Mouse (Mus musculus): ENCODE measurements around the gene Adora3. TPM values are rescaled to one million over a fixed set of nuclear protein-coding genes. Genes with fewer than 3 reads are reported as not detected.

Gene Adora3
- polyA plus RNA-seq, 1 experiment from 2014 or later = 0.12 TPM

DNA sequence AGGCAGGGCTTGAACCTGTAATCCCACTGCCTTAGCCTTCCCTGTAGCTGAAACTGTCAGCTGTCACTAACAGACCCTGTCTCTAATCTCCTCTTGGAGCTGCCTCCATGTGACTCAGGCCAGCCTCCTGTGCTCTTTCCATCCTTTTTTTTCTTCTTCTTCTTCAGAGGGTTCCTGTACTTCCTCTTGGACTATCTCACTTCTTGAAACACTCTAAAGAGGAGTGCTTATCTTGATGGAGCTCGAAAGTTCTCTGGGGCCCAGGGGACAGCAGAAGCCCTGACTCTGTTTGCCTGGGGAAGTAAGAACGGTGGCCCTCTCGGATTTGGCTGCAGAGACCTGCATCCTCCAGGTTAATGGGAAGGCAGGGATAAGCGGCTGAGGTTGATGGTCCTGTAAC lies 33.6 kb downstream of the Adora3 start:
- H3K4me3 ChIP-seq (replicated peaks; ENCODE audit: low read depth, low read length) = no peak overlapping the region
- no peak overlapping the region for H3K9ac ChIP-seq (ENCODE audit: low read depth, low read length)
- H3K4me1 ChIP-seq (replicated peaks; ENCODE audit: insufficient read depth, low read length) = no peaks in the 10 kb centered on the region
- TF ChIP-seq CTCF (IDR thresholded peaks at IDR 0.05; ENCODE audit: low read depth) = no peak
- no peaks in the 10 kb centered on the region for H3K27me3 ChIP-seq (ENCODE audit: insufficient read depth, low read length)
- ATAC-seq (replicated peaks; ENCODE audit: low FRiP score, low read depth) (no peak), DNase-seq (ENCODE audit: low spot score) (no peak)
- no peaks in the 10 kb centered on the region for H3K9me3 ChIP-seq (replicated peaks; ENCODE audit: low read length)
- no peaks in the 10 kb centered on the region for H3K36me3 ChIP-seq (ENCODE audit: insufficient read depth, low read length)
- WGBS = 63% methylated on average over 4 of the region's 4 CpGs
- H3K27ac ChIP-seq = no peak overlapping the region
- H3K4me2 ChIP-seq (ENCODE audit: low read length) = no peak overlapping the region

DNA sequence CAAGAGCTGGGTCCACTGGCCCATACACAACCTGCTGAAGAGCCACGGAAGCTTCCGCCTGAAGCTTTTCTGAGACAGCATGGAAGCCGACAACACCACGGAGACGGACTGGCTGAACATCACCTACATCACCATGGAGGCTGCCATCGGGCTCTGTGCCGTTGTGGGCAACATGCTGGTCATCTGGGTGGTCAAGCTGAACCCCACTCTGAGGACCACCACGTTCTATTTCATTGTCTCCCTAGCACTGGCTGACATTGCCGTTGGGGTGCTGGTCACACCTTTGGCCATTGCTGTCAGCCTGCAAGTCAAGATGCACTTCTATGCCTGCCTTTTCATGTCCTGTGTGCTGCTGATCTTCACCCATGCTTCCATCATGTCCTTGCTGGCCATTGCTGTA lies 34.1 kb downstream of the Adora3 start:
- 95% methylated on average over 9 of the region's 9 CpGs for WGBS

GRCm38 (mm10) chr3:105907956-105908655 lies 37.4 kb downstream of the Adora3 start:
- DNase-seq (ENCODE audit: low spot score) (no peak), ATAC-seq (replicated peaks; ENCODE audit: low FRiP score, low read depth) (no peak)
- no peak overlapping the region for H3K9ac ChIP-seq (ENCODE audit: low read depth, low read length)
- H3K36me3 ChIP-seq (ENCODE audit: insufficient read depth, low read length) = no peaks in the 10 kb centered on the region
- no peak overlapping the region for H3K4me3 ChIP-seq (replicated peaks; ENCODE audit: low read depth, low read length)
- no peaks in the 10 kb centered on the region for H3K4me1 ChIP-seq (replicated peaks; ENCODE audit: insufficient read depth, low read length)
- H3K9me3 ChIP-seq (replicated peaks; ENCODE audit: low read length) = no peaks in the 10 kb centered on the region
- no peaks in the 10 kb centered on the region for H3K27me3 ChIP-seq (ENCODE audit: insufficient read depth, low read length)
- TF ChIP-seq CTCF (IDR thresholded peaks at IDR 0.05; ENCODE audit: low read depth) = no peak
- H3K4me2 ChIP-seq (ENCODE audit: low read length) = no peak overlapping the region
- WGBS = 45% methylated on average over 9 of the region's 9 CpGs
- H3K27ac ChIP-seq = no peak overlapping the region

More for the DNA sequence above, 34.1 kb downstream of the Adora3 start:
- Histone ChIP-seq H3K4me3 (replicated peaks; ENCODE audit: low read depth, low read length) (no peak overlapping the region), H3K9me3 (replicated peaks; ENCODE audit: low read length) (no peaks in the 10 kb centered on the region), H3K9ac (ENCODE audit: low read depth, low read length) (no peak overlapping the region), H3K36me3 (ENCODE audit: insufficient read depth, low read length) (no peaks in the 10 kb centered on the region), H3K4me1 (replicated peaks; ENCODE audit: insufficient read depth, low read length) (no peaks in the 10 kb centered on the region), H3K27ac (no peak overlapping the region), H3K27me3 (ENCODE audit: insufficient read depth, low read length) (no peaks in the 10 kb centered on the region), H3K4me2 (ENCODE audit: low read length) (no peak overlapping the region)
- DNase-seq (ENCODE audit: low spot score) (no peak), ATAC-seq (replicated peaks; ENCODE audit: low FRiP score, low read depth) (no peak)
- TF ChIP-seq CTCF (IDR thresholded peaks at IDR 0.05; ENCODE audit: low read depth) = no peak

- H3K36me3 ChIP-seq (ENCODE audit: insufficient read depth, low read length) = no peaks in the 10 kb centered on the region
- H3K4me3 ChIP-seq (replicated peaks; ENCODE audit: low read depth, low read length) = no peak overlapping the region
- H3K9ac ChIP-seq (ENCODE audit: low read depth, low read length) = no peak overlapping the region
- H3K4me2 ChIP-seq (ENCODE audit: low read length) = no peak overlapping the region
- ATAC-seq (replicated peaks; ENCODE audit: low FRiP score, low read depth) (no peak), DNase-seq (ENCODE audit: low spot score) (no peak)
- H3K27me3 ChIP-seq (ENCODE audit: insufficient read depth, low read length) = no peaks in the 10 kb centered on the region
- WGBS = 96% methylated on average over 4 of the region's 4 CpGs
- H3K4me1 ChIP-seq (replicated peaks; ENCODE audit: insufficient read depth, low read length) = no peaks in the 10 kb centered on the region
- no peak overlapping the region for H3K27ac ChIP-seq
- no peaks in the 10 kb centered on the region for H3K9me3 ChIP-seq (replicated peaks; ENCODE audit: low read length)
- TF ChIP-seq CTCF (IDR thresholded peaks at IDR 0.05; ENCODE audit: low read depth) = no peak
Measured at GRCm38 (mm10) chr3:105908976-105909375, 38.3 kb downstream of the Adora3 start.

- Histone ChIP-seq H3K4me2 (ENCODE audit: low read length) (no peak overlapping the region), H3K9me3 (replicated peaks; ENCODE audit: low read length) (no peaks in the 10 kb centered on the region), H3K27me3 (ENCODE audit: insufficient read depth, low read length) (no peaks in the 10 kb centered on the region), H3K27ac (no peak overlapping the region), H3K4me3 (replicated peaks; ENCODE audit: low read depth, low read length) (no peak overlapping the region), H3K36me3 (ENCODE audit: insufficient read depth, low read length) (no peaks in the 10 kb centered on the region), H3K4me1 (replicated peaks; ENCODE audit: insufficient read depth, low read length) (no peaks in the 10 kb centered on the region), H3K9ac (ENCODE audit: low read depth, low read length) (no peak overlapping the region)
- WGBS = 85% methylated on average over 11 of the region's 11 CpGs
- ATAC-seq (replicated peaks; ENCODE audit: low FRiP score, low read depth) = no peak
- no peak for TF ChIP-seq CTCF (IDR thresholded peaks at IDR 0.05; ENCODE audit: low read depth)
- DNase-seq (ENCODE audit: low spot score) = no peak
Measured at GRCm38 (mm10) chr3:105910519-105911190, 40.0 kb downstream of the Adora3 start.

- no peak for TF ChIP-seq CTCF (IDR thresholded peaks at IDR 0.05; ENCODE audit: low read depth)
- no peak for DNase-seq (ENCODE audit: low spot score)
- Histone ChIP-seq H3K27ac (no peak overlapping the region), H3K9ac (ENCODE audit: low read depth, low read length) (no peak overlapping the region), H3K4me3 (replicated peaks; ENCODE audit: low read depth, low read length) (no peak overlapping the region), H3K9me3 (replicated peaks; ENCODE audit: low read length) (no peaks in the 10 kb centered on the region), H3K27me3 (ENCODE audit: insufficient read depth, low read length) (no peaks in the 10 kb centered on the region), H3K4me1 (replicated peaks; ENCODE audit: insufficient read depth, low read length) (no peaks in the 10 kb centered on the region), H3K4me2 (ENCODE audit: low read length) (no peak overlapping the region), H3K36me3 (ENCODE audit: insufficient read depth, low read length) (no peaks in the 10 kb centered on the region)
- ATAC-seq (replicated peaks; ENCODE audit: low FRiP score, low read depth) = no peak
- WGBS = 54% methylated on average over 9 of the region's 9 CpGs
Measured at GRCm38 (mm10) chr3:105912097-105912880, 41.6 kb downstream of the Adora3 start.
